Mouse (Mus musculus) cerebellum, adult 8-10 months (tissue): Measurements from ENCODE around the gene Sdsl.

Experiments used
- DNase-seq: peaks from one replicate; pipeline ENCODE4 v3.0.0; 2022

The Sdsl gene

GRCm38 (mm10) chr5:120493873-120494395, 21.3 kb upstream of the Sdsl start:
- no peak for DNase-seq

- DNase-seq, result no peak
These were observed 20.8 kb upstream of the Sdsl start for GRCm38 (mm10) chr5:120493440-120493839.

- DNase-seq, result no peak
These were observed 19.8 kb upstream of the Sdsl start for GRCm38 (mm10) chr5:120492437-120492836.

GRCm38 (mm10) chr5:120490679-120491192, 18.1 kb upstream of the Sdsl start:
- no peak for DNase-seq

- no peak for DNase-seq
These were observed 15.2 kb upstream of the Sdsl start for GRCm38 (mm10) chr5:120487844-120488243.

GRCm38 (mm10) chr5:120483399-120483798, 10.8 kb upstream of the Sdsl start:
- no peak for DNase-seq

GRCm38 (mm10) chr5:120481205-120481604, 8.6 kb upstream of the Sdsl start:
- no peak for DNase-seq

- no peak for DNase-seq
These were observed 6.9 kb upstream of the Sdsl start for GRCm38 (mm10) chr5:120479538-120479937.

- DNase-seq, result no peak
These were observed 5.4 kb upstream of the Sdsl start for GRCm38 (mm10) chr5:120477993-120478392.

GRCm38 (mm10) chr5:120476296-120476695, 3.7 kb upstream of the Sdsl start, which contains the start of gene Sds:
Gene Sds (plus strand): TSS chr5:120476526.
- no peak for DNase-seq

GRCm38 (mm10) chr5:120475861-120476260, 3.3 kb upstream of the Sdsl start:
- no peak for DNase-seq

GRCm38 (mm10) chr5:120473361-120473760, 751 bp upstream of the Sdsl start:
- no peak for DNase-seq

GRCm38 (mm10) chr5:120471538-120471937, 1.1 kb downstream of the Sdsl start:
- no peak for DNase-seq

- no peak for DNase-seq
These were observed 3.8 kb downstream of the Sdsl start for GRCm38 (mm10) chr5:120468830-120469229.

- DNase-seq, result no peak
These were observed 4.3 kb downstream of the Sdsl start for GRCm38 (mm10) chr5:120468336-120468735.

GRCm38 (mm10) chr5:120467026-120467425, 5.6 kb downstream of the Sdsl start:
- DNase-seq, result no peak

- no peak for DNase-seq
These were observed 6.8 kb downstream of the Sdsl start for GRCm38 (mm10) chr5:120465860-120466259.

GRCm38 (mm10) chr5:120465062-120465461, 7.5 kb downstream of the Sdsl start:
- no peak for DNase-seq

- no peak for DNase-seq
These were observed 8.3 kb downstream of the Sdsl start for GRCm38 (mm10) chr5:120464321-120464720.

- no peak for DNase-seq
These were observed 10.7 kb downstream of the Sdsl start for GRCm38 (mm10) chr5:120461902-120462301.

GRCm38 (mm10) chr5:120459133-120459532, 13.5 kb downstream of the Sdsl start:
- DNase-seq, result no peak

- peak; percentile 62 for DNase-seq
These were observed 15.0 kb downstream of the Sdsl start for GRCm38 (mm10) chr5:120457628-120458027.

- DNase-seq, result no peak
These were observed 15.6 kb downstream of the Sdsl start for GRCm38 (mm10) chr5:120456841-120457554.

GRCm38 (mm10) chr5:120456253-120456652, 16.4 kb downstream of the Sdsl start:
- no peak for DNase-seq
